Mouse (Mus musculus) stomach, postnatal 0 days (tissue): Measurements from ENCODE around the gene Smim5.

Source experiments
- CTCF ChIP-seq: IDR thresholded peaks from 2 replicates; pipeline ENCODE4 v1.5.1; 2016; ENCODE audit warnings: antibody characterized with exemption, low read depth, mild to moderate bottlenecking, moderate library complexity
- EP300 ChIP-seq: optimal IDR thresholded peaks from 2 replicates; pipeline ENCODE3; 2016; ENCODE audit warnings: antibody characterized with exemption

- TF ChIP-seq CTCF = peak; percentile 40; the same call in 1 of the 2 replicates
- TF ChIP-seq EP300 = no peak
These were observed at the start of gene Smim5 for GRCm38 (mm10) chr11:115899486-115900266.
